Mouse (Mus musculus) lung, postnatal 4 days (tissue): ENCODE data around the gene Gm12887.

Source experiments
- DNase-seq, 2 experiments: peaks; one replicate each; pipeline ENCODE4 v3.0.0; 2021

Gm12887 gene

GRCm38 (mm10) chr4:121622003-121622402, at the start of gene Gm12887:
Gene Gm12887 (minus strand): TSS chr4:121622103.
- DNase-seq = no peak

GRCm38 (mm10) chr4:121657040-121657439, 35.1 kb upstream of the Gm12887 start:
- DNase-seq = no peak
